Mouse (Mus musculus) hindbrain, embryonic 10.5 days (tissue): ENCODE data around the gene Gm29666. TPM values are rescaled to one million over a fixed set of nuclear protein-coding genes. Genes with fewer than 3 reads are reported as not detected.
"Not testable (repeated sequence)": the region's sequence is repeated elsewhere in the genome, so short reads cannot be mapped to it uniquely, and the experiment has no call there.

Source experiments
- DNase-seq: peaks from one replicate; pipeline ENCODE4 v3.0.0-alpha.2; 2017; ENCODE audit warnings: low spot score
- H3K27ac ChIP-seq: fragments of 300-500 bp; sonication (generic); 2 replicates; pipeline ENCODE4 v1.5.1; 2016; ENCODE audit warnings: mild to moderate bottlenecking, moderate library complexity
- H3K27me3 ChIP-seq: fragments of 300-500 bp; sonication (generic); 2 replicates; pipeline ENCODE4 v1.6.1; 2016; ENCODE audit warnings: mild to moderate bottlenecking; ENCODE audit not compliant: poor library complexity, insufficient read depth, severe bottlenecking
- H3K36me3 ChIP-seq: fragments of 300-500 bp; sonication (generic); 2 replicates; pipeline ENCODE4 v1.6.1; 2016; ENCODE audit warnings: mild to moderate bottlenecking, moderate library complexity
- H3K4me1 ChIP-seq: fragments of 300-500 bp; sonication (generic); replicated peaks from 2 replicates; pipeline ENCODE4 v1.6.1; 2016; ENCODE audit warnings: mild to moderate bottlenecking
- H3K4me3 ChIP-seq: fragments of 300-500 bp; sonication (generic); 2 replicates; pipeline ENCODE4 v1.5.1; 2016; ENCODE audit warnings: mild to moderate bottlenecking, moderate library complexity
- H3K9me3 ChIP-seq: fragments of 300-500 bp; sonication (generic); 2 replicates; pipeline ENCODE4 v1.6.1; 2016; ENCODE audit warnings: mild to moderate bottlenecking, moderate library complexity
- WGBS: fragments of 180-500 bp; shearing (Covaris S2); methylation state at CpG from one replicate; pipeline ENCODE4 v1.1.7; 2016; 5-methylcytosine and 5-hydroxymethylcytosine counted together
- polyA plus RNA-seq: library from polyadenylated mRNA; unstranded; fragments of >200 nt; fragmentation: Nextera tagmentation; extraction: Ambion mirVana; gene quantifications from 2 replicates; pipeline ENCODE4 v1.2.1, GENCODE M21; 2016

Gene Gm29666
- polyA plus RNA-seq, 1 experiment from 2014 or later = 0.90 TPM

GRCm38 (mm10) chr15:84896216-84896615 lies 23.6 kb downstream of the Gm29666 start:
- DNase-seq, H3K36me3 ChIP-seq, H3K4me3 ChIP-seq, H3K27ac ChIP-seq, H3K27me3 ChIP-seq, H3K4me1 ChIP-seq, H3K9me3 ChIP-seq: not testable (repeated sequence)
- WGBS = 79% methylated on average over 10 of the region's 10 CpGs

GRCm38 (mm10) chr15:84891658-84892057 lies 28.2 kb downstream of the Gm29666 start:
- Histone ChIP-seq H3K36me3 (no peaks in the 10 kb centered on the region), H3K27ac (peak overlapping the region; percentile 45; the same call in 1 of the 2 replicates)
- WGBS = 5% methylated on average over 3 of the region's 3 CpGs

GRCm38 (mm10) chr15:84891246-84891645 lies 28.6 kb downstream of the Gm29666 start:
- H3K4me3 ChIP-seq = no peak overlapping the region
- peaks cover 6% of the 10 kb centered on the region; the same call in 1 of the 2 replicates for H3K9me3 ChIP-seq
- 63% methylated on average over 3 of the region's 3 CpGs for WGBS
- peaks cover 15% of the 10 kb centered on the region for H3K4me1 ChIP-seq
- no peaks in the 10 kb centered on the region for H3K36me3 ChIP-seq
- H3K27ac ChIP-seq = peak overlapping the region; percentile 45; the same call in 1 of the 2 replicates
- DNase-seq = no peak
- H3K27me3 ChIP-seq = no peaks in the 10 kb centered on the region

More at GRCm38 (mm10) chr15:84891658-84892057, 28.2 kb downstream of the Gm29666 start:
- peak; percentile 75 for DNase-seq
- H3K4me1 ChIP-seq = peaks cover 15% of the 10 kb centered on the region
- peaks cover 6% of the 10 kb centered on the region; the same call in 1 of the 2 replicates for H3K9me3 ChIP-seq
- H3K4me3 ChIP-seq = no peak overlapping the region
- no peaks in the 10 kb centered on the region for H3K27me3 ChIP-seq

- 86% methylated on average over 12 of the region's 12 CpGs for WGBS
Observed at GRCm38 (mm10) chr15:84888066-84888465, 31.8 kb downstream of the Gm29666 start.

GRCm38 (mm10) chr15:84877029-84877815 lies 42.6 kb downstream of the Gm29666 start:
- Histone ChIP-seq H3K27ac (no peak overlapping the region), H3K4me1 (no peaks in the 10 kb centered on the region), H3K4me3 (no peak overlapping the region), H3K27me3 (no peaks in the 10 kb centered on the region), H3K9me3 (no peaks in the 10 kb centered on the region), H3K36me3 (no peaks in the 10 kb centered on the region)
- 85% methylated on average over 12 of the region's 12 CpGs for WGBS
- no peak for DNase-seq

More at GRCm38 (mm10) chr15:84888066-84888465, 31.8 kb downstream of the Gm29666 start:
- Histone ChIP-seq H3K36me3 (no peaks in the 10 kb centered on the region), H3K4me3 (no peak overlapping the region), H3K27ac (no peak overlapping the region), H3K9me3 (no peaks in the 10 kb centered on the region), H3K4me1 (peaks cover 15% of the 10 kb centered on the region), H3K27me3 (no peaks in the 10 kb centered on the region)
- no peak for DNase-seq

GRCm38 (mm10) chr15:84873867-84874266 lies 46.0 kb downstream of the Gm29666 start:
- 84% methylated on average over 4 of the region's 4 CpGs for WGBS
- no peak for DNase-seq
- Histone ChIP-seq H3K9me3 (no peaks in the 10 kb centered on the region), H3K4me1 (no peaks in the 10 kb centered on the region), H3K27ac (no peak overlapping the region), H3K27me3 (no peaks in the 10 kb centered on the region), H3K36me3 (no peaks in the 10 kb centered on the region), H3K4me3 (no peak overlapping the region)

GRCm38 (mm10) chr15:84873079-84873478 lies 46.8 kb downstream of the Gm29666 start:
- Histone ChIP-seq H3K27ac (no peak overlapping the region), H3K4me3 (no peak overlapping the region), H3K9me3 (no peaks in the 10 kb centered on the region), H3K36me3 (no peaks in the 10 kb centered on the region), H3K27me3 (no peaks in the 10 kb centered on the region), H3K4me1 (no peaks in the 10 kb centered on the region)
- WGBS = 91% methylated on average over 11 of the region's 11 CpGs
- no peak for DNase-seq

- DNase-seq = no peak
- WGBS = 82% methylated on average over 3 of the region's 3 CpGs
Observed at GRCm38 (mm10) chr15:84871802-84872201, 48.0 kb downstream of the Gm29666 start.

GRCm38 (mm10) chr15:84861911-84862310 lies 57.9 kb downstream of the Gm29666 start:
- no peak overlapping the region for H3K4me3 ChIP-seq
- no peak overlapping the region for H3K27ac ChIP-seq
- peaks cover 7% of the 10 kb centered on the region for H3K27me3 ChIP-seq
- no peaks in the 10 kb centered on the region for H3K9me3 ChIP-seq
- H3K4me1 ChIP-seq = peaks cover 24% of the 10 kb centered on the region
- H3K36me3 ChIP-seq = no peaks in the 10 kb centered on the region
- 90% methylated on average over 8 of the region's 8 CpGs for WGBS
- no peak for DNase-seq

More at GRCm38 (mm10) chr15:84871802-84872201, 48.0 kb downstream of the Gm29666 start:
- no peaks in the 10 kb centered on the region for H3K36me3 ChIP-seq
- H3K4me1 ChIP-seq = no peaks in the 10 kb centered on the region
- H3K27me3 ChIP-seq = no peaks in the 10 kb centered on the region
- no peaks in the 10 kb centered on the region for H3K9me3 ChIP-seq
- H3K4me3 ChIP-seq = no peak overlapping the region
- no peak overlapping the region for H3K27ac ChIP-seq

Other genes starting within 250 kb of the Gm29666 start
- gene Arhgap8, start 200.0 kb downstream of the Gm29666 start, polyA plus RNA-seq = 3.5 and 3.8 TPM in 2 replicates
- 10.7 and 30.8 TPM in 2 replicates for gene Phf21b, start 64.0 kb downstream of the Gm29666 start, polyA plus RNA-seq
- gene Nup50, start 3.4 kb upstream of the Gm29666 start, polyA plus RNA-seq = 62.0 and 69.7 TPM in 2 replicates
- 11.2 and 12.1 TPM in 2 replicates for gene 5031439G07Rik, start 68.5 kb upstream of the Gm29666 start, polyA plus RNA-seq
- gene Upk3a, start 97.1 kb upstream of the Gm29666 start, polyA plus RNA-seq = 0.15 and 0.47 TPM in 2 replicates
- gene Fam118a, start 108.9 kb upstream of the Gm29666 start, polyA plus RNA-seq = 29.6 and 37.2 TPM in 2 replicates
- 0.15 TPM in 1 of 2 replicates, not detected in the other for gene Smc1b, start 211.9 kb upstream of the Gm29666 start, polyA plus RNA-seq
- gene Ribc2, start 212.0 kb upstream of the Gm29666 start, polyA plus RNA-seq = 0.77 and 1.3 TPM in 2 replicates